In the genomic region with DNA sequence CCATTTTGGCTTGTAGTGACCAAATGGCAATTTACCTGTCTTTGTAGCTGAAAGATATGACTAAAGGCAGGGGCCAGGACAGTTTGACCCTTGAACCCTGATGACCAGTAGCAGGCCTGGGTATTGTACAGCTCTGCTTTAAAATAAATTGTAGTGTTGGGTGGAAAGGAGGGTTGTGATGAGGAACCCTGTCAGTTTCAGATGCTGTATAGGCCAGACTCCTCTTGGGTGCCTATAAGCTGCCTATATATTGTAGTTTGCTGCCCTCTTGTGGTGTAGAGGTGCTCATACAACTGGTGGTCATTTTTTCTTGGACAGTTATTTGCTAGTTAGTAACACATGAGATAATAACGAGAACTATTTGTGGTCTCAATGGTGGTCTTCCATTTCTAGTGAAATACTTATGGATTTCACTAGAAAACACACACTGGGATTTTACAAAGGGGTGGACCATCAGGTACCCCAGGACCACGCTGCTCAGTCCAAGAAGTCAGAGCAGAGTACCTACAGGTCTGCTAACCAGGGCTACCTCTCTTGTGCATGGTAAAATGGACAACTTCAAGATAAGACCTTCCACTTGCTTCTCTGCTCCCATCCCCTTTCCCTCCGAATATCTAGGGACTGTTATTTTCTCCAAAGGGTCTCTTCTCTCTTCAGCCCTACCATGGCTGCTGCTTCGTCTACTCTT, we compare ENCODE assay signal across 9 mouse cellular contexts. TPM values are rescaled to one million over a fixed set of nuclear protein-coding genes. Genes with fewer than 3 reads are reported as not detected.
DNase-seq lines count a peak whose midpoint lies in the region; ATAC-seq and TF ChIP-seq lines count a peak whose summit lies in the region.
"Had no signal": no experiment of that assay in that cellular context is flagged by ENCODE, and none has a peak within 500 bp of the region (broad histone marks: within the 10 kb centered on the region; RNA-seq: fewer than 3 reads in every experiment).

No protein-coding gene starts in this region.

- H3K4me3 ChIP-seq in G1E (ENCODE audit: low read depth, low read length) = no peak overlapping the region
- no peak overlapping the region for H3K4me3 ChIP-seq in embryonic facial prominence, embryonic 15.5 days (replicated peaks)
- no peak overlapping the region for H3K4me3 ChIP-seq in hindbrain, embryonic 10.5 days
- no peak overlapping the region for H3K4me3 ChIP-seq in layer of hippocampus, adult 2 months

- no peak overlapping the region for H3K4me2 ChIP-seq in embryonic facial prominence, embryonic 15.5 days (replicated peaks)

- 54% methylated on average over 4 of the region's 4 CpGs for WGBS in embryonic facial prominence, embryonic 15.5 days
- WGBS in hindbrain, embryonic 10.5 days = 53% methylated on average over 4 of the region's 4 CpGs

- no peaks in the 10 kb centered on the region for H3K27me3 ChIP-seq in G1E (ENCODE audit: insufficient read depth, low read length)
- no peaks in the 10 kb centered on the region for H3K27me3 ChIP-seq in embryonic facial prominence, embryonic 15.5 days
- no peaks in the 10 kb centered on the region for H3K27me3 ChIP-seq in hindbrain, embryonic 10.5 days (ENCODE audit: insufficient read depth, poor library complexity, severe bottlenecking)

- H3K36me3 ChIP-seq in G1E (replicated peaks) = peaks cover 41% of the 10 kb centered on the region
- peaks cover 18% of the 10 kb centered on the region; the same call in 1 of the 2 replicates for H3K36me3 ChIP-seq in embryonic facial prominence, embryonic 15.5 days
- H3K36me3 ChIP-seq in hindbrain, embryonic 10.5 days = peaks cover 19% of the 10 kb centered on the region; the same call in 1 of the 2 replicates

- H3K9me3 ChIP-seq in G1E (replicated peaks) = no peaks in the 10 kb centered on the region
- H3K9me3 ChIP-seq in embryonic facial prominence, embryonic 15.5 days (replicated peaks) = no peaks in the 10 kb centered on the region
- H3K9me3 ChIP-seq in hindbrain, embryonic 10.5 days = no peaks in the 10 kb centered on the region

- DNase-seq in G1E (ENCODE audit: low spot score) = peak; percentile 49
- peak; percentile 32 for DNase-seq in brain, embryonic 18.5 days (ENCODE audit: low read depth, low spot score)
- peak; percentile 28 for DNase-seq in hindbrain, embryonic 10.5 days (ENCODE audit: low spot score)
- DNase-seq in layer of hippocampus, adult 2 months (ENCODE audit: low spot score in 2 of 2) = peak; percentile 40 to 55
- DNase-seq in lung, postnatal 10 days = peak; percentile 70
- DNase-seq in retina, postnatal 7 days (ENCODE audit: low read depth, low spot score) = peak; percentile 65
- DNase-seq in right cerebral cortex, postnatal 25 days = no peak

- TF ChIP-seq CTCF in G1E (IDR thresholded peaks at IDR 0.05; ENCODE audit: low read depth, low read length) = peak; percentile 35; the same call in 1 of the 2 replicates
- peak; percentile 90 for TF ChIP-seq CTCF in layer of hippocampus, adult 2 months (conservative IDR thresholded peaks at IDR 0.05)

- ATAC-seq in G1E (ENCODE audit: extremely low read depth, insufficient number of reproducible peaks, low FRiP score, poor library complexity, severe bottlenecking) = no peak
- peak; percentile 28; the same call in 1 of the 2 replicates for ATAC-seq in embryonic facial prominence, embryonic 15.5 days (ENCODE audit: insufficient number of reproducible peaks, low FRiP score, low TSS enrichment, low read depth)

- H3K9ac ChIP-seq in embryonic facial prominence, embryonic 15.5 days = peak overlapping the region; percentile 21; the same call in 1 of the 2 replicates

- peaks cover 26% of the 10 kb centered on the region for H3K4me1 ChIP-seq in G1E (ENCODE audit: insufficient read depth, low read depth, low read length)
- H3K4me1 ChIP-seq in embryonic facial prominence, embryonic 15.5 days = peaks cover 23% of the 10 kb centered on the region
- peaks cover 16% of the 10 kb centered on the region for H3K4me1 ChIP-seq in hindbrain, embryonic 10.5 days (replicated peaks)

- H3K27ac ChIP-seq in embryonic facial prominence, embryonic 15.5 days (replicated peaks) = no peak overlapping the region
- H3K27ac ChIP-seq in hindbrain, embryonic 10.5 days = no peak overlapping the region
- H3K27ac ChIP-seq in layer of hippocampus, adult 2 months = no peak overlapping the region

RNA-seq across cellular contexts. Expression of a gene that starts 22.6 kb away (rescaled TPM):
- total RNA-seq in G1E (2014; fragmentation: Nextera tagmentation) = not detected in 2 replicates
- not detected in 2 replicates for total RNA-seq in G1E (2017)
- polyA plus RNA-seq in G1E (2012) = not detected in 2 replicates
- 1.3 and 1.4 TPM in 2 replicates for polyA plus RNA-seq in embryonic facial prominence, embryonic 15.5 days (2015; fragmentation: Nextera tagmentation; extraction: Ambion mirVana)
- polyA plus RNA-seq in hindbrain, embryonic 10.5 days (2016; fragmentation: Nextera tagmentation; extraction: Ambion mirVana) = not detected in 2 replicates
- total RNA-seq in layer of hippocampus, adult 2 months (2021) = not detected
- polyA plus RNA-seq: heart, embryonic 14.5 days had no signal

RNA-seq across cellular contexts. Expression of a gene that starts 25.1 kb away (rescaled TPM):
- total RNA-seq in G1E (2014; fragmentation: Nextera tagmentation) (29.3 and 30.8 TPM in 2 replicates), G1E (2017) (13.4 and 15.5 TPM in 2 replicates)
- polyA plus RNA-seq in G1E (2012) = 51.3 and 71.5 TPM in 2 replicates
- polyA plus RNA-seq in embryonic facial prominence, embryonic 15.5 days (2015; fragmentation: Nextera tagmentation; extraction: Ambion mirVana) = 12.0 and 14.1 TPM in 2 replicates
- 12.9 and 15.3 TPM in 2 replicates for polyA plus RNA-seq in hindbrain, embryonic 10.5 days (2016; fragmentation: Nextera tagmentation; extraction: Ambion mirVana)
- total RNA-seq in layer of hippocampus, adult 2 months (2021) = 100 to 1,000 TPM; 133 to 162 TPM
